Mouse (Mus musculus) hindbrain, embryonic 13.5 days (tissue): ENCODE data around the gene 2010111I01Rik. TPM values are rescaled to one million over a fixed set of nuclear protein-coding genes. Genes with fewer than 3 reads are reported as not detected.

ENCODE experiments used
- ATAC-seq: fragments of 200-750 bp; cut with Nextera tagmentation; 2 replicates; pipeline ENCODE4 v1.8.0; 2017; ENCODE audit warnings: moderate TSS enrichment; ENCODE audit not compliant: low FRiP score
- H3K27ac ChIP-seq: fragments of 300-500 bp; sonication (generic); 2 replicates; pipeline ENCODE4 v1.5.1; 2015; ENCODE audit warnings: inconsistent platforms, mild to moderate bottlenecking, moderate library complexity
- H3K27me3 ChIP-seq: fragments of 300-500 bp; sonication (generic); 2 replicates; pipeline ENCODE4 v1.6.1; 2015; ENCODE audit warnings: mild to moderate bottlenecking, inconsistent platforms
- H3K36me3 ChIP-seq: fragments of 300-500 bp; sonication (generic); 2 replicates; pipeline ENCODE4 v1.6.1; 2015; ENCODE audit warnings: mild to moderate bottlenecking, inconsistent platforms
- H3K4me1 ChIP-seq: fragments of 300-500 bp; sonication (generic); replicated peaks from 2 replicates; pipeline ENCODE4 v1.6.1; 2015; ENCODE audit warnings: inconsistent platforms
- H3K4me2 ChIP-seq: fragments of 300-500 bp; sonication (generic); 2 replicates; pipeline ENCODE4 v1.6.1; 2015; ENCODE audit warnings: inconsistent platforms, mild to moderate bottlenecking, moderate library complexity
- H3K4me3 ChIP-seq: fragments of 300-500 bp; sonication (generic); 2 replicates; pipeline ENCODE4 v1.5.1; 2015; ENCODE audit warnings: mild to moderate bottlenecking, inconsistent platforms
- H3K9ac ChIP-seq: fragments of 300-500 bp; sonication (generic); 2 replicates; pipeline ENCODE4 v1.6.1; 2015; ENCODE audit warnings: mild to moderate bottlenecking, inconsistent platforms
- H3K9me3 ChIP-seq: fragments of 300-500 bp; sonication (generic); 2 replicates; pipeline ENCODE4 v1.6.1; 2016; ENCODE audit warnings: inconsistent platforms
- WGBS: fragments of 180-500 bp; shearing (Covaris S2); methylation state at CpG from one replicate; pipeline ENCODE4 v1.1.7; 2015; 5-methylcytosine and 5-hydroxymethylcytosine counted together
- polyA plus RNA-seq: library from polyadenylated mRNA; unstranded; fragments of >200 nt; fragmentation: Nextera tagmentation; extraction: Ambion mirVana; gene quantifications from 2 replicates; pipeline ENCODE4 v1.2.1, GENCODE M21; 2015

Gene 2010111I01Rik
- polyA plus RNA-seq, 1 experiment from 2014 or later = 36.5 TPM

- ATAC-seq = no peak
- no peak overlapping the region for H3K9ac ChIP-seq
- 56% methylated on average over 10 of the region's 10 CpGs for WGBS
- no peaks in the 10 kb centered on the region for H3K27me3 ChIP-seq
- peaks cover 3% of the 10 kb centered on the region; the same call in 1 of the 2 replicates for H3K4me1 ChIP-seq
- H3K4me2 ChIP-seq = no peak overlapping the region
- no peaks in the 10 kb centered on the region for H3K36me3 ChIP-seq
- H3K4me3 ChIP-seq = no peak overlapping the region
- no peaks in the 10 kb centered on the region for H3K9me3 ChIP-seq
- no peak overlapping the region for H3K27ac ChIP-seq
Observed at GRCm38 (mm10) chr13:63037906-63038305, 73.2 kb downstream of the 2010111I01Rik start.

- WGBS = 87% methylated on average over 2 of the region's 2 CpGs
- Histone ChIP-seq H3K9me3 (no peaks in the 10 kb centered on the region), H3K27me3 (no peaks in the 10 kb centered on the region), H3K4me2 (no peak overlapping the region), H3K4me3 (no peak overlapping the region), H3K36me3 (no peaks in the 10 kb centered on the region), H3K4me1 (no peaks in the 10 kb centered on the region), H3K9ac (no peak overlapping the region), H3K27ac (no peak overlapping the region)
- no peak for ATAC-seq
Observed at GRCm38 (mm10) chr13:63038415-63038814, 73.7 kb downstream of the 2010111I01Rik start.

GRCm38 (mm10) chr13:63038871-63039270 is 74.2 kb downstream of the 2010111I01Rik start:
- no peak for ATAC-seq
- no peaks in the 10 kb centered on the region for H3K4me1 ChIP-seq
- H3K36me3 ChIP-seq = no peaks in the 10 kb centered on the region
- no peak overlapping the region for H3K4me2 ChIP-seq
- H3K9ac ChIP-seq = no peak overlapping the region
- 79% methylated on average over 1 of the region's 1 CpGs for whole genome bisulfite sequencing
- H3K27ac ChIP-seq = no peak overlapping the region
- H3K9me3 ChIP-seq = no peaks in the 10 kb centered on the region
- H3K27me3 ChIP-seq = no peaks in the 10 kb centered on the region
- no peak overlapping the region for H3K4me3 ChIP-seq

GRCm38 (mm10) chr13:63039326-63039725 is 74.6 kb downstream of the 2010111I01Rik start:
- 58% methylated on average over 6 of the region's 6 CpGs for WGBS
- H3K4me2 ChIP-seq = no peak overlapping the region
- ATAC-seq = no peak
- H3K27ac ChIP-seq = no peak overlapping the region
- H3K27me3 ChIP-seq = no peaks in the 10 kb centered on the region
- H3K4me1 ChIP-seq = no peaks in the 10 kb centered on the region
- H3K9ac ChIP-seq = no peak overlapping the region
- no peaks in the 10 kb centered on the region for H3K9me3 ChIP-seq
- no peaks in the 10 kb centered on the region for H3K36me3 ChIP-seq
- no peak overlapping the region for H3K4me3 ChIP-seq

- Histone ChIP-seq H3K4me3 (no peak overlapping the region), H3K27me3 (no peaks in the 10 kb centered on the region), H3K4me1 (no peaks in the 10 kb centered on the region), H3K36me3 (no peaks in the 10 kb centered on the region), H3K27ac (no peak overlapping the region), H3K4me2 (no peak overlapping the region), H3K9me3 (no peaks in the 10 kb centered on the region), H3K9ac (no peak overlapping the region)
- 89% methylated on average over 2 of the region's 2 CpGs for WGBS
- ATAC-seq = no peak
Observed at GRCm38 (mm10) chr13:63039848-63040247, 75.2 kb downstream of the 2010111I01Rik start.

GRCm38 (mm10) chr13:63045504-63046205 is 81.0 kb downstream of the 2010111I01Rik start:
- Histone ChIP-seq H3K27ac (no peak overlapping the region), H3K27me3 (no peaks in the 10 kb centered on the region), H3K9ac (no peak overlapping the region), H3K9me3 (no peaks in the 10 kb centered on the region), H3K4me3 (no peak overlapping the region), H3K4me2 (no peak overlapping the region), H3K4me1 (no peaks in the 10 kb centered on the region), H3K36me3 (no peaks in the 10 kb centered on the region)
- 73% methylated on average over 2 of the region's 2 CpGs for WGBS
- ATAC-seq = no peak

- H3K27me3 ChIP-seq = no peaks in the 10 kb centered on the region
- no peaks in the 10 kb centered on the region for H3K36me3 ChIP-seq
- H3K27ac ChIP-seq = no peak overlapping the region
- 45% methylated on average over 7 of the region's 7 CpGs for WGBS
- H3K9me3 ChIP-seq = no peaks in the 10 kb centered on the region
- H3K9ac ChIP-seq = no peak overlapping the region
- H3K4me3 ChIP-seq = no peak overlapping the region
- H3K4me2 ChIP-seq = no peak overlapping the region
- ATAC-seq = peak; percentile 73
- H3K4me1 ChIP-seq = no peaks in the 10 kb centered on the region
Observed at GRCm38 (mm10) chr13:63046206-63047020, 81.7 kb downstream of the 2010111I01Rik start.

GRCm38 (mm10) chr13:63063706-63064105 is 99.0 kb downstream of the 2010111I01Rik start:
- ATAC-seq = no peak
- WGBS = 93% methylated on average over 1 of the region's 1 CpGs
- Histone ChIP-seq H3K4me3 (no peak overlapping the region), H3K4me1 (no peaks in the 10 kb centered on the region), H3K27ac (no peak overlapping the region), H3K9ac (no peak overlapping the region), H3K36me3 (peaks cover 12% of the 10 kb centered on the region), H3K9me3 (no peaks in the 10 kb centered on the region), H3K4me2 (no peak overlapping the region), H3K27me3 (no peaks in the 10 kb centered on the region)

- no peaks in the 10 kb centered on the region for H3K9me3 ChIP-seq
- H3K4me3 ChIP-seq = no peak overlapping the region
- no peak overlapping the region for H3K4me2 ChIP-seq
- no peak for ATAC-seq
- H3K9ac ChIP-seq = no peak overlapping the region
- peaks cover 12% of the 10 kb centered on the region for H3K36me3 ChIP-seq
- 70% methylated on average over 1 of the region's 1 CpGs for WGBS
- no peak overlapping the region for H3K27ac ChIP-seq
- no peaks in the 10 kb centered on the region for H3K4me1 ChIP-seq
- H3K27me3 ChIP-seq = no peaks in the 10 kb centered on the region
Observed at GRCm38 (mm10) chr13:63066607-63067006, 101.9 kb downstream of the 2010111I01Rik start.

- Histone ChIP-seq H3K36me3 (peaks cover 10% of the 10 kb centered on the region), H3K4me1 (peaks cover 3% of the 10 kb centered on the region; the same call in 1 of the 2 replicates), H3K9ac (no peak overlapping the region), H3K4me3 (no peak overlapping the region), H3K9me3 (no peaks in the 10 kb centered on the region), H3K27ac (no peak overlapping the region), H3K4me2 (no peak overlapping the region), H3K27me3 (no peaks in the 10 kb centered on the region)
- WGBS = 80% methylated on average over 4 of the region's 4 CpGs
- no peak for ATAC-seq
Observed at GRCm38 (mm10) chr13:63068371-63069136, 103.9 kb downstream of the 2010111I01Rik start.

- Histone ChIP-seq H3K36me3 (peaks cover 5% of the 10 kb centered on the region), H3K4me2 (no peak overlapping the region), H3K9me3 (no peaks in the 10 kb centered on the region), H3K27me3 (no peaks in the 10 kb centered on the region), H3K9ac (no peak overlapping the region), H3K27ac (no peak overlapping the region), H3K4me3 (no peak overlapping the region), H3K4me1 (peaks cover 3% of the 10 kb centered on the region; the same call in 1 of the 2 replicates)
- 76% methylated on average over 8 of the region's 8 CpGs for WGBS
- ATAC-seq = no peak
Observed at GRCm38 (mm10) chr13:63071874-63072273, 107.2 kb downstream of the 2010111I01Rik start.

- Histone ChIP-seq H3K4me1 (peaks cover 3% of the 10 kb centered on the region; the same call in 1 of the 2 replicates), H3K27me3 (no peaks in the 10 kb centered on the region), H3K36me3 (peaks cover 5% of the 10 kb centered on the region), H3K9ac (no peak overlapping the region), H3K4me3 (no peak overlapping the region), H3K27ac (no peak overlapping the region), H3K4me2 (no peak overlapping the region), H3K9me3 (no peaks in the 10 kb centered on the region)
- WGBS = 40% methylated on average over 3 of the region's 3 CpGs
- no peak for ATAC-seq
Observed at GRCm38 (mm10) chr13:63072376-63072775, 107.7 kb downstream of the 2010111I01Rik start.
